Mouse (Mus musculus) C2C12 (cell line): ENCODE measurements at regions not wholly inside any gene's neighbourhood (a gene's known extent, or its start where the extent isn't known, plus 50 kb on each side); places are given as distances from the start of the nearest gene placed in this dataset.

ENCODE experiments used
- CEBPB ChIP-seq: IDR thresholded peaks from one replicate; pipeline ENCODE4 v1.6.1; 2011; ENCODE audit warnings: low read depth, mild to moderate bottlenecking, control low read depth, moderate library complexity
- CTCF ChIP-seq: IDR thresholded peaks from one replicate; pipeline ENCODE4 v1.5.1; 2011; ENCODE audit not compliant: control insufficient read depth, insufficient read depth, insufficient read length
- MAX ChIP-seq: IDR thresholded peaks from one replicate; pipeline ENCODE4 v1.6.1; 2011; ENCODE audit warnings: mild to moderate bottlenecking, control low read depth
- MYOD1 ChIP-seq: IDR thresholded peaks from one replicate; pipeline ENCODE4 v1.6.1; 2011; ENCODE audit warnings: low read depth; ENCODE audit not compliant: control insufficient read depth, insufficient read length
- USF1 ChIP-seq: IDR thresholded peaks from one replicate; pipeline ENCODE4 v1.6.1; 2011; ENCODE audit warnings: low read depth, mild to moderate bottlenecking, control low read depth, moderate library complexity

- no peak for TF ChIP-seq CTCF
- no peak for TF ChIP-seq CEBPB
- TF ChIP-seq MYOD1 = no peak
- TF ChIP-seq USF1 = no peak
- TF ChIP-seq MAX = no peak
Measured at GRCm38 (mm10) chr7:133232889-133233441, 108.8 kb upstream of the Ctbp2 start.
